Mouse (Mus musculus): ENCODE results near the gene Ifit1bl2. TPM values are rescaled to one million over a fixed set of nuclear protein-coding genes. Genes with fewer than 3 reads are reported as not detected.
"Not testable (repeated sequence)": the region's sequence is repeated elsewhere in the genome, so short reads cannot be mapped to it uniquely, and the experiment has no call there.

Gene Ifit1bl2
- total and polyA plus RNA-seq, 2 experiments from 2014 or later = 0.07 to 0.38 TPM

DNA sequence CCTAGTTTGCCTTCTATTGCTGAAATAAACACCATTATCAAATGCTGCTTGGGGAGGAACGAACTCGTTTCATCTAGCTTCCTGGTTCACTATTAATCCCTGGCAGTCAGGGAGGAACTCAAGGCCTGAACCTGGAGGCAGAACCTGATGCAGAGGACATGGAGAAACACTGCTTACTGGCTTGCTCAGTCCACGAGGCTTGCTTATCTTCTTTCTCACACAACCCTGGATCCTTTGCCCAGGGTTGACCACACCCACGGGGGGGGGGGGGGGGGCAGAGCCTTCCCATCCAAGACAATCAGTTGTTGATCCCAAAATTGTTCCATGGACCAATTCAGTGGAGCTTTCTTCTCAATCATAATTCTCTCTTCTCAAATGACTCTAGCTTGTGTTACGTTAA, 22.2 kb upstream of the Ifit1bl2 start:
- WGBS = 57% methylated on average over 5 of the region's 5 CpGs
- DNase-seq (ENCODE audit: low spot score) = no peak
- Histone ChIP-seq H3K27ac (ENCODE audit: low read depth, low read length) (no peak overlapping the region), H3K9me3 (ENCODE audit: low read length) (no peaks in the 10 kb centered on the region), H3K9ac (replicated peaks; ENCODE audit: low read length, poor library complexity, severe bottlenecking) (no peak overlapping the region), H3K4me3 (ENCODE audit: low read depth, low read length) (no peak overlapping the region), H3K4me2 (ENCODE audit: low read depth, low read length, poor library complexity, severe bottlenecking) (no peak overlapping the region), H3K4me1 (ENCODE audit: insufficient read depth, low read length) (no peaks in the 10 kb centered on the region), H3K36me3 (ENCODE audit: insufficient read depth, low read length) (no peaks in the 10 kb centered on the region), H3K27me3 (ENCODE audit: insufficient read depth, low read length) (no peaks in the 10 kb centered on the region)
- TF ChIP-seq CTCF (IDR thresholded peaks at IDR 0.05) = no peak
- ATAC-seq (ENCODE audit: low FRiP score) = no peak

DNA sequence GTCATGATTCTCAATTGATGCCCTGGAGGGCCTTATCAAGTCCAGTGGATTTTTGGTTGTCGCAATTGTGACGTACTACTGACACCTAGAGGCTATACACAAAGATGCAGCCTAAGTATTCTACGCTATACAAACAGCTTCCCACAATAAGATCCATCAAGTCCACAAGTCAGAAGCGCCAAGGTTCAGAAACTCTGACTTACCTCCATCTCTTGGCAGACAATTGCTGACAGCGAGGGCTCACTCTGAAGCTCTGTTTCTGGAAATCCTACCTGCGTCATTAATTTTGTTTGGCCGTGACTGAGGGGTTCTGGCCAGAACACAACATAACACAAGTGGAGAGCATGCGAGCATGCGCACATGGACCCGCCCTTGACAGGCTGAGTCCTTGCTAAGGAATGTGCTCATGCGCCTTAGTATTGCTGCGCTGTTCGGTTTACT, 21.5 kb upstream of the Ifit1bl2 start:
- Histone ChIP-seq H3K4me3 (ENCODE audit: low read depth, low read length) (peak overlapping the region; percentile 28; the same call in 1 of the 2 replicates), H3K4me2 (ENCODE audit: low read depth, low read length, poor library complexity, severe bottlenecking) (peak overlapping the region; percentile 40), H3K27me3 (ENCODE audit: insufficient read depth, low read length) (no peaks in the 10 kb centered on the region), H3K4me1 (ENCODE audit: insufficient read depth, low read length) (no peaks in the 10 kb centered on the region), H3K36me3 (ENCODE audit: insufficient read depth, low read length) (no peaks in the 10 kb centered on the region), H3K9me3 (ENCODE audit: low read length) (no peaks in the 10 kb centered on the region), H3K27ac (ENCODE audit: low read depth, low read length) (no peak overlapping the region), H3K9ac (replicated peaks; ENCODE audit: low read length, poor library complexity, severe bottlenecking) (0 out of 2 replicates have a peak overlapping the region, but pooled peaks have one; percentile 15)
- WGBS = 18% methylated on average over 13 of the region's 13 CpGs
- TF ChIP-seq CTCF (IDR thresholded peaks at IDR 0.05) = peak; percentile 92
- DNase-seq (ENCODE audit: low spot score) = peak; percentile 87
- peak; percentile 92 for ATAC-seq (ENCODE audit: low FRiP score)

DNA sequence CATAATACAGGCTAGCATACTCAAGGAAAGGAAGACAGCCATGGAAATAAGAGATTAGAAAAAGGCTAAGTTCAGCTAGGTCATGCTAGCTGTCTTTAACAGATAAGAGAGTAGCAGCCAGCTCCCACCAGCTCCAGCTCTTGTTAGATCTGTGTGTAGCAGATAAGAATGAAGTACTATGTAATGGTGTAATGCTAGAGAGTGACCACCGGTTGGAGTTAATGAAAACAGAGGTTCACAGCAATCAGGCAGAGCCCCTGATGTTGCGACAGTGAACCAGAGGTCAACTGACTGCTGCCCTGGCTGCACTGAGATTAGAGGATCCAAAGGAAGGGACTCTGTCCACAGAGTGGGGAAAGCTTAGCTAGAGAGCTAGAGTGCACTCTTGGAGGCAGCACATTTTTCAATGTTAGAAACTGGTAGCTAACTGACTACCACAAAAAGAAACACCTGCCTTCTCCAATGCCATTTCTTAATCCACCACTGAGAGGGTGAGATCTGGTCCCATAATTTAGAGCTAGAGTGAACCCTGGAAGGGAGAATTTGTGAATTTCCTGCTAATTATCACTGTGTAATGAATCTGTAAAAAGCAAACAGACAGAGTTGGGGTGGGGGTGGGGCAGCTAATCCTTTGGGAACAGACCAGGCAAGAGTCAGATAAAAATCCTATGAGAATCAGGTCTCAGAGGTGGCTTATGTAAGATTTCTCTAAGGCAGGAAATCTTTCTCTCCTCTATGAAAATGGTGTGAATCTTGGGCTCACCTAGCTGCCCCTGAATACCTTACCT, 16.2 kb upstream of the Ifit1bl2 start:
- Histone ChIP-seq H3K4me3 (ENCODE audit: low read depth, low read length) (no peak overlapping the region), H3K27ac (ENCODE audit: low read depth, low read length) (no peak overlapping the region), H3K4me1 (ENCODE audit: insufficient read depth, low read length) (no peaks in the 10 kb centered on the region), H3K4me2 (ENCODE audit: low read depth, low read length, poor library complexity, severe bottlenecking) (no peak overlapping the region), H3K36me3 (ENCODE audit: insufficient read depth, low read length) (no peaks in the 10 kb centered on the region), H3K27me3 (ENCODE audit: insufficient read depth, low read length) (no peaks in the 10 kb centered on the region), H3K9me3 (ENCODE audit: low read length) (no peaks in the 10 kb centered on the region), H3K9ac (replicated peaks; ENCODE audit: low read length, poor library complexity, severe bottlenecking) (no peak overlapping the region)
- DNase-seq (ENCODE audit: low spot score) (no peak), ATAC-seq (ENCODE audit: low FRiP score) (no peak)
- WGBS = 31% methylated on average over 2 of the region's 2 CpGs
- no peak for TF ChIP-seq CTCF (IDR thresholded peaks at IDR 0.05)

DNA sequence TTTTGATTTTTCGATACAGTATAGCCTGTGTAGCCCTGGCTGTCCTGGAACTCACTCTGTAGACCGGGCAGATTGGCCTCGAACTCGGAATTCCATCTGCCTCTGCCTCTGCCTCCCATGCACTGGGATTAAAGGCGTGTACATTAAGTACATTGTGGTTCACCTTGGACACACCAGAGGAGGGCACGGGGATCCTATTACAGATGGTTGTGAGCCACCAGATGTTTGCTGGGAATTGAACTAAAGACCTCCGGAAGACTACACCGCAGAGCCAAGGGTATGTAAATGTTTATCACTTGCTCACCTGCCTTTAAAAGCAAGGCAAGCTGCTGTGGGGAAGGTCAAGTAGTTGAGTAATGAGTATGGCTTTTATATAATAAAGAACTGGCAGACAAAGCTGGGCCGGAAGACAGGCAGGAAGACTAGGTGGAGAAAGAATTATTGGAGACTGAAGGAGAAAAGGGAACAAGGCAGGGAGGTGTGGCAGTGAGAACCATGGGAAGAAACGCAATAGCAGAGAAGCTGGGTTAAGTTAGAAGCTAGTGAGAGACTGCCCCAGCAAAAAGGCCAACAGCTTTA, 14.8 kb upstream of the Ifit1bl2 start:
- no peaks in the 10 kb centered on the region for H3K4me1 ChIP-seq (ENCODE audit: insufficient read depth, low read length)
- H3K9me3 ChIP-seq (ENCODE audit: low read length) = no peaks in the 10 kb centered on the region
- H3K4me3 ChIP-seq (ENCODE audit: low read depth, low read length) = no peak overlapping the region
- no peaks in the 10 kb centered on the region for H3K27me3 ChIP-seq (ENCODE audit: insufficient read depth, low read length)
- no peaks in the 10 kb centered on the region for H3K36me3 ChIP-seq (ENCODE audit: insufficient read depth, low read length)
- 88% methylated on average over 10 of the region's 10 CpGs for WGBS
- no peak for ATAC-seq (ENCODE audit: low FRiP score)
- no peak overlapping the region for H3K27ac ChIP-seq (ENCODE audit: low read depth, low read length)
- no peak for DNase-seq (ENCODE audit: low spot score)
- H3K4me2 ChIP-seq (ENCODE audit: low read depth, low read length, poor library complexity, severe bottlenecking) = no peak overlapping the region
- H3K9ac ChIP-seq (replicated peaks; ENCODE audit: low read length, poor library complexity, severe bottlenecking) = no peak overlapping the region
- TF ChIP-seq CTCF (IDR thresholded peaks at IDR 0.05) = no peak

DNA sequence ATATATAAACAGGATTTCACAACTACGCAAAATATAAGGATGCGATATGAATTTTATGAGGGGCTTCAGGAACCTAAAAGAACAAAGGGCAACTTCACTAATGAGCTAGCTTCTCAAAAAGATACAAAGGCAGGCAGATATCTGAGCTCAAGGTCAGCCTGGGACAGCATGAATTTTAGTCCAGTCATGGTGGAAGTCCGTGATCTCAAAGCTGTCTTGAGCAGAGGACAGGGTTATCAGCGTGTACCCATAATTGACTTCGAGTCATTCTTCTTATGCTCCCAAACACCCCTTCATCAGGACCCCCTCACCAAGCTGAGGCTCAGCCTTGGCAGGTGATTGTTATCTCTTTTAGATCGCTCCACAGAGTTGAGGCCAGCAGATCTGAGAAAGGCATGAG, 10.5 kb upstream of the Ifit1bl2 start:
- Histone ChIP-seq H3K36me3 (ENCODE audit: insufficient read depth, low read length) (no peaks in the 10 kb centered on the region), H3K9ac (replicated peaks; ENCODE audit: low read length, poor library complexity, severe bottlenecking) (no peak overlapping the region), H3K27me3 (ENCODE audit: insufficient read depth, low read length) (no peaks in the 10 kb centered on the region), H3K27ac (ENCODE audit: low read depth, low read length) (no peak overlapping the region), H3K4me3 (ENCODE audit: low read depth, low read length) (no peak overlapping the region), H3K9me3 (ENCODE audit: low read length) (no peaks in the 10 kb centered on the region), H3K4me1 (ENCODE audit: insufficient read depth, low read length) (no peaks in the 10 kb centered on the region), H3K4me2 (ENCODE audit: low read depth, low read length, poor library complexity, severe bottlenecking) (no peak overlapping the region)
- no peak for TF ChIP-seq CTCF (IDR thresholded peaks at IDR 0.05)
- ATAC-seq (ENCODE audit: low FRiP score) = no peak
- 88% methylated on average over 6 of the region's 6 CpGs for WGBS
- no peak for DNase-seq (ENCODE audit: low spot score)

DNA sequence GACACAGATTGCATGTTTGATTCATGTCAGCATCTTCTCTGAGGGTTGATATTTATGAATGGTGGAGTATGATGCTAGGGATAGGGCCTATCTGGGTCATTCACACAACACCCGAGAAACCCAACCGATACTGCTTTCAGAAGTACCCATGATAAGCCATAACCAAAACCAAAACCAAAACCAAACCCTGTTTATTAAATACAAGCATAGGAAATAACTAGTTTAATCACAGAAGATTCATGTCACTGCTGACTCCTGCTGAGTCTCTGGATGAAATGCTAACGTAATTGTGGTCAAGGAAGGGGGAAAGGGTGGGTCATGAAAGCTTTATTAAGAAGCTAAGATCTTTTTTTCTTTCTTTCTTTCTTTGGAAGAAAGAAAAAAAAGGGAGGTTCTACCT, 9.7 kb upstream of the Ifit1bl2 start:
- no peak for TF ChIP-seq CTCF (IDR thresholded peaks at IDR 0.05)
- no peak overlapping the region for H3K4me3 ChIP-seq (ENCODE audit: low read depth, low read length)
- H3K9me3 ChIP-seq (ENCODE audit: low read length) = no peaks in the 10 kb centered on the region
- no peak overlapping the region for H3K27ac ChIP-seq (ENCODE audit: low read depth, low read length)
- no peaks in the 10 kb centered on the region for H3K36me3 ChIP-seq (ENCODE audit: insufficient read depth, low read length)
- 91% methylated on average over 3 of the region's 3 CpGs for whole genome bisulfite sequencing
- H3K4me1 ChIP-seq (ENCODE audit: insufficient read depth, low read length) = no peaks in the 10 kb centered on the region
- ATAC-seq (ENCODE audit: low FRiP score) (no peak), DNase-seq (ENCODE audit: low spot score) (no peak)
- no peak overlapping the region for H3K9ac ChIP-seq (replicated peaks; ENCODE audit: low read length, poor library complexity, severe bottlenecking)
- H3K27me3 ChIP-seq (ENCODE audit: insufficient read depth, low read length) = no peaks in the 10 kb centered on the region
- no peak overlapping the region for H3K4me2 ChIP-seq (ENCODE audit: low read depth, low read length, poor library complexity, severe bottlenecking)

DNA sequence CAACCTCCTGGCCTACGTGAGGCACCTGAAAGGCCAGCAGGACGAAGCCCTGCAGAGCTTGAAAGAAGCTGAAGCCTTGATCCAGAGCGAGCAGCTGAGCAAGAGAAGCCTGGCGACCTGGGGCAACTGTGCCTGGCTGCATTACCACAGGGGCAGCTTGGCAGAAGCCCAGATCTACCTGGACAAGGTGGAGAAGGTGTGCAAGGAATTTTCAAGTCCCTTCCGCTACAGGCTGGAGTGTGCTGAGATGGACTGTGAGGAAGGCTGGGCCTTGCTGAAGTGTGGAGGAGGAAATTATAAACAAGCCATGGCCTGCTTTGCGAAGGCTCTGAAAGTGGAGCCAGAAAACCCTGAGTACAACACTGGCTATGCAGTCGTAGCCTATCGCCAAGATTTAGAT, 7.1 kb upstream of the Ifit1bl2 start:
- 90% methylated on average over 7 of the region's 8 CpGs for WGBS
- ATAC-seq (ENCODE audit: low FRiP score) = not testable (repeated sequence)

More for the DNA sequence above, 7.1 kb upstream of the Ifit1bl2 start:
- not testable (repeated sequence) for H3K4me2 ChIP-seq (ENCODE audit: low read depth, low read length, poor library complexity, severe bottlenecking); H3K27ac ChIP-seq (ENCODE audit: low read depth, low read length); DNase-seq (ENCODE audit: low spot score); H3K36me3 ChIP-seq (ENCODE audit: insufficient read depth, low read length); H3K9me3 ChIP-seq (ENCODE audit: low read length); H3K4me1 ChIP-seq (ENCODE audit: insufficient read depth, low read length); H3K9ac ChIP-seq (replicated peaks; ENCODE audit: low read length, poor library complexity, severe bottlenecking); H3K4me3 ChIP-seq (ENCODE audit: low read depth, low read length); H3K27me3 ChIP-seq (ENCODE audit: insufficient read depth, low read length)
